Mouse (Mus musculus): ENCODE data around the gene Top3b. TPM values are rescaled to one million over a fixed set of nuclear protein-coding genes. Genes with fewer than 3 reads are reported as not detected.
"Not testable (repeated sequence)": the region's sequence is repeated elsewhere in the genome, so short reads cannot be mapped to it uniquely, and the experiment has no call there.

Top3b gene
- total RNA-seq, 2 experiments from 2014 or later: 33.0 to 33.2 TPM

GRCm38 (mm10) chr16:16896015-16896381 is 25.5 kb downstream of the Top3b start:
- intact Hi-C loops (cut with DNase I): loop anchor here (1.0 to 10.0 kb wide), 2 partner anchors 15 to 379 kb away; partner anchors contain the start of gene Tmem191c
- DNase-seq (ENCODE audit: low spot score): no peak

- intact Hi-C loops (cut with DNase I): loop anchor here (1.0 to 10.0 kb wide), 2 partner anchors 15 to 378 kb away; partner anchors contain the start of gene Tmem191c
Measured at GRCm38 (mm10) chr16:16896382-16897055, 26.0 kb downstream of the Top3b start, which contains the start of gene Ppm1f. Ppm1f (plus strand) TSS chr16:16896469.

GRCm38 (mm10) chr16:16897056-16897584 is 26.6 kb downstream of the Top3b start:
- intact Hi-C loops (cut with DNase I): loop anchor here (10.0 kb wide), 1 partner anchor 378 kb away; the partner anchor contains the start of gene Tmem191c
- DNase-seq (ENCODE audit: low spot score): no peak

More at GRCm38 (mm10) chr16:16896382-16897055, 26.0 kb downstream of the Top3b start, which contains the start of gene Ppm1f:
- DNase-seq (ENCODE audit: low spot score): peak; percentile 90

- intact Hi-C loops (cut with DNase I): no loop called here
- no peak for DNase-seq (ENCODE audit: low spot score)
Measured at GRCm38 (mm10) chr16:16902329-16902728, 31.8 kb downstream of the Top3b start.

- intact Hi-C loops (cut with DNase I): no loop called here
- no peak for DNase-seq (ENCODE audit: low spot score)
Measured at GRCm38 (mm10) chr16:16903188-16903587, 32.7 kb downstream of the Top3b start.

- intact Hi-C loops (cut with DNase I): no loop called here
- peak; percentile 85 for DNase-seq (ENCODE audit: low spot score)
Measured at GRCm38 (mm10) chr16:16907799-16908198, 37.3 kb downstream of the Top3b start.

- peak; percentile 69 for DNase-seq (ENCODE audit: low spot score)
- intact Hi-C loops (cut with DNase I): loop anchor here (1.0 kb wide), 2 partner anchors 16 to 57 kb away; partner anchors contain the start of gene Ppm1f
Measured at GRCm38 (mm10) chr16:16911641-16912597, 41.4 kb downstream of the Top3b start.

GRCm38 (mm10) chr16:16913440-16913839 is 42.9 kb downstream of the Top3b start:
- DNase-seq (ENCODE audit: low spot score): no peak
- intact Hi-C loops (cut with DNase I): no loop called here

GRCm38 (mm10) chr16:16918441-16919117 is 48.0 kb downstream of the Top3b start:
- no peak for DNase-seq (ENCODE audit: low spot score)
- intact Hi-C loops (cut with DNase I): no loop called here

GRCm38 (mm10) chr16:16921021-16921435 is 50.5 kb downstream of the Top3b start:
- intact Hi-C loops (cut with DNase I): no loop called here
- no peak for DNase-seq (ENCODE audit: low spot score)

- DNase-seq (ENCODE audit: low spot score): no peak
- intact Hi-C loops (cut with DNase I): no loop called here
Measured at GRCm38 (mm10) chr16:16924481-16924880, 53.9 kb downstream of the Top3b start.

GRCm38 (mm10) chr16:16926536-16926935 is 56.0 kb downstream of the Top3b start:
- no peak for DNase-seq (ENCODE audit: low spot score)
- intact Hi-C loops (cut with DNase I): no loop called here

- DNase-seq (ENCODE audit: low spot score); intact Hi-C loops (cut with DNase I): not testable (repeated sequence)
Measured at GRCm38 (mm10) chr16:16928908-16929307, 58.4 kb downstream of the Top3b start.

GRCm38 (mm10) chr16:16930326-16930725 is 59.8 kb downstream of the Top3b start:
- no peak for DNase-seq (ENCODE audit: low spot score)
- intact Hi-C loops (cut with DNase I): no loop called here

GRCm38 (mm10) chr16:16930810-16931296 is 60.3 kb downstream of the Top3b start:
- intact Hi-C loops (cut with DNase I): no loop called here
- DNase-seq (ENCODE audit: low spot score): no peak

GRCm38 (mm10) chr16:16939543-16939942 is 69.0 kb downstream of the Top3b start:
- DNase-seq (ENCODE audit: low spot score): no peak
- intact Hi-C loops (cut with DNase I): no loop called here

GRCm38 (mm10) chr16:16941078-16941477 is 70.5 kb downstream of the Top3b start:
- intact Hi-C loops (cut with DNase I): no loop called here
- DNase-seq (ENCODE audit: low spot score): no peak

Measured in heart, postnatal 25 days (tissue).